Mouse (Mus musculus): ENCODE results near the gene Dnajc12.
A peak's percentile ranks its signal among the peaks of the same experiment; 100 is the strongest.
"Not testable (repeated sequence)": the region's sequence is repeated elsewhere in the genome, so short reads cannot be mapped to it uniquely, and the experiment has no call there.

Dnajc12 gene

DNA sequence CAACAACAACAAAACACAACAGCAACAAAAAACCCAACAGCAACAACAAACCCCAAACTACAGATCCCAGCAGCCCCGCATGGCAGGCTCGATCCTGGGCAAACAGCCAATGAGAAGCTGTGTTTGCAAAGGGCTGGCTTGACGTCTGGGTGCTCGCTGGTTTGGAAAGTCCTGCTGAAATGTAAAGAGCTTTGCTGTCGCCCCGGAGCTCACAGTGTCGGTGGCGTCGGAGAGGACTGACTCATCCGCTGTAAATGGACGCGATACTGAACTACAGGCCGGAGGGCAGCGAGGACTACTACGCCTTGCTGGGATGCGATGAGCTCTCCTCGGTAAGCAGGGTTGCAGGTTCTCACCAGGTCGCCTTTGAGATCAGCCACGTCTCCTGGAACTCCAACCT lies 4.2 kb downstream of the Dnajc12 start:
- DNase-seq (ENCODE audit: low read depth, low spot score) = peak; percentile 55

DNA sequence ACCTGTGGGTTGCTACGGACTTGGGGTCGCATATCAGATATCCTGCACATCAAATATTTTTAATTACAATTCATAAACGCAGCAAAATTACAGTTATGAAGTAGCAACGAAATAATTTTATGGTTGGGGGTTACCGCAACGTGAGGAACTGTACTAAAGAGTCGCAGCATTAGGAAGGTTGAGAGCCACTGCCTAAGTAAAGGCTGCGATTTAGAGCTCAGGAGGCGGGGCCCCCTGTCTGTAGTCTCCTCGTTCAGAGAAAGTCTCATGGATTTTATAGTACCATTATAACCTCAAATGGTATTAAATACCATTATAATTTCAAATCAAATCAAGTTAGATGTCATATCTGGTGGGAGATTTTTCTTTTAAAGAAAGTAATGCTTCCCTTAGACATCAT lies 4.7 kb downstream of the Dnajc12 start:
- no peak for DNase-seq (ENCODE audit: low read depth, low spot score)

DNA sequence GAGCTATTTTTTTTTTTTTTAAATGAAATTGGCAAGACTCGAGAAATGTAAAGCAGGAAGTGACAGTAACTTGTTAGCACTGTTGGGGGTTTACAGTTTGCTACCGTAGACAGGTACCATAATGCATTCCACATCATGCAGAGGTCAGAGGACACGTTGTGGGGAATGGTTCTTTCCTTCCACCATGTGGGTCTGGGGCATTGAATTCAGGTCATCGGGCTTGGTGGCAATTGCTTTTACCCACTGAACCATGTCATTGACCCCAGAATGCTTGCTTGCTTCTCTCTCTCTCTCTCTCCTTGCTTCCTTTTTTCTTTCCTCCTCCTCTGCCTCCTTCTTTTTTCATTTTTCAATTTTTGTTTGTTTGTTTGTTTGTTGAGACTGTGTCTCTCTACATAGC lies 6.7 kb downstream of the Dnajc12 start:
- no peak for DNase-seq (ENCODE audit: low read depth, low spot score)

DNA sequence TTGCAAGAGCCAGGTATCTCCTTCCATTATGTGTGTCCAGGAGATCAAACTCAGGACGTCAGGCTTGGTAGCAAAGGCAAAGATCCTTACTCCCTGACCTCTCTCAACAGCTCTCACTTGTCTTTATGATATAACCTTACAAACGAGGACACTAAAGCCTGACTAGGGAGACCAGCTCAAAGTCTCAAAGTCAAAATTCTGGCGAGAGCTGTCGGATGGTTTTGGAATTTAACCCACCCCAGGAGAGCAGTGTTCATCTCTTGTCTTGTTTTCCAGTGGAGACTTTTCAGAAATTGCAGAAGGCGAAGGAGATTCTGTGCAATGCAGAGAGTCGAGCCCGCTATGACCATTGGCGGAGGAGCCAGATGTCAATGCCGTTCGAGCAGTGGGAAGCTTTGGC lies 14.7 kb downstream of the Dnajc12 start:
- no peak for DNase-seq (ENCODE audit: low read depth, low spot score)

DNA sequence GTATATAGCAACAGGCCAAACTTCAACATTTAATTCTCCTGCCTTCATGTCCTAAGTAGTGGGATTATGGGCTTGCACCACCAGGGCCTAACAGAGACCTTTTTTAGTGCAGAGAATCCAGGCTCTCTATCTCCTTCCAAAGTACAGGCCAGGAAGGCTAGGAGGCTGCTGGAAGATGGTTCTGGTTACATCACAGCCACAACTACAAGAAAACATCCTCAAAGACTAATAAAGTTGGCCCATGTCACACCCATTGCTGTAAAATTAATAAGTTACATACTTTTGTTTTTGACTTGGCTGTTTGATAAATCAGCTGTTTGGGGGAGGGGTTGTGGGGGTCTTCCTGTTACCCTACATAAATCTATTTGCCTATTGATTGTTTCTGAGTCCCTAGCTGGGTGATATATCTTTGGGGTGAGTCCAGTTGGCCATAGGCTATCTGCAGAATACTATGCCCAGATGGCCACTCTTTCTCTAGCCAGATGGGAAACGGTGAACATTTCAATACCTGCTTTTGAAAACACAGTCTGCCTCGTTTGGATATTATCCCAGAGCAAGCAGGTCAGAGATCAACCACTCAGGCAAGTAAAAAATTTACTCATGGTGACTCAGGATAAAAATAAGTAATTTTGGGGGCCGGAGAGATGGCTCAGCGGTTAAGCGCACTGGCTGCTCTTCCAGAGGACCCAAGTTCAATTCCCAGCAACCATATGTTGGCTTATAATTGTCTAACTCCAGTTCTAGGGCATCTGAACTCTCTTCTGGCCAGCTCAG lies 20.7 kb downstream of the Dnajc12 start:
- no peak for DNase-seq (ENCODE audit: low read depth, low spot score)

DNA sequence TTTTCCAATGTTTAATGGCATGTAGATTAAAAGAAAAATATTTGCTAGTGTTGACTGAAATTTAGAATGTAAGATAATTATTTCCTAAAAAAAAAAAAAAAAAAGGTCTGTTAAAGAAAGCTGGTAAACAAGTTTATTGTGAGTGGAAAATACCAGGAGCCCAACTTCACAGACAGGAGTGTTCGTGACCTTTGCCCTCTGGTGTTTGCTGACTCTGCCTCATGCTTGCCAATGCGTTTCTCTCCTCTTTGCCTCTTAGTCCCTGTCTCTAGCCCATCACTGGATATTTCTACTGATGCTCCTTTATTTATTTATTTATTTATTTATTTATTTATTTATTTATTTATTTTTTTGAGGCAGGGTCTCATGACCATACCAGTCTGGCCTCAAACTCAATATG lies 21.4 kb downstream of the Dnajc12 start:
- no peak for DNase-seq (ENCODE audit: low read depth, low spot score)

DNA sequence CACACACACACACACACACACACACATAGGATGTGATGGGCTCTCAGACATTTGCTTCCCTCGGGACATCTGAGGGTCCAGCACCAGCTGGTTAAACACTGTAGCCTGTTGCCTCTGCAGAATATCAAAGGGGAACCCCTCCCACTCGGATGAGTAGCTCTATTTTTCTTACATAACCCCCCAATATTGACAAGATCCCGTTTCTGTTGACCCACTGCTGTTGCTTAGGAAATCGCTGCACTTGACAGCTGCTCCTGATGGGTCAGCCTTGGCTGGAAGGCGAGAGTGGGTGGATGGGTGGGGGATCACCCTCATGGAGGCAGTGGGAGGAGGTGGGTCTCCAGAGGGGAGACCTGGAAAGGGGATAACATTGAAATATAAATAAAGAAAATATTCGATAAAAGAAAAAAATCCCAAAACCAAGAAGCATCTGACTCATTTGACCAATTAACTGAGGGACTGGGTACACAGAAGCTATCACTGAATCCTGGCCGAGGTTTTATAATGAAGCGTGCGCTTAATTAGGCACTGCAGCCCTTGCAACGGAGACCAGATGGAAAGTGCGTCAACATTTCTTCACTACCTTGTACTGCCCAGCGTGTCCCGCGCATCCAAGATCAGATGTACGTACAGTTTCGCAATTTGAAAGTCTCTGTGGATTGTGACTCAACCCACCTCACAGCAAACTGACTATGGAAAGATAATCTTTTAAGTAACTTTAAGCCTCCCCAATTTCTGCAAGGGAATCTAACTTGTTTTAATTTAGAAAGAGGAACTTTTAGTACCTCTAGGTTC lies 28.1 kb downstream of the Dnajc12 start:
- no peak for DNase-seq (ENCODE audit: low read depth, low spot score)

DNA sequence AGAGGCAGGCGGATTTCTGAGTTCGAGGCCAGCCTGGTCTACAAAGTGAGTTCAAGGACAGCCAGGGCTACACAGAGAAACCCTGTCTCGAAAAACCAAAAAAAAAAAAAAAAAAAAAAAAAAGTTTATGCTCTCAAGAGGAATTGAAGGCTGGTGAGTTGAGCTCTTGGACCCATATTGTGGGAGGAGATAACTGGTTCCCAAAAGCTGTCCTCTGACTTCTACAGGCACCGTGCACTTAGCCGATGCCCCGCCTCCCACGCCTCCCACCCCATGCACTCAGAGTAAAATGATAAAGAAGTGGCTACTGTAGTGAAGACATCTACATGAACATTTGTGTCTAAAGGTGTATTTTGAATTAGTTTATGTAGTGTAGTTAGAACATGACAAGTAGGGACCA lies 29.4 kb downstream of the Dnajc12 start:
- DNase-seq (ENCODE audit: low read depth, low spot score) = not testable (repeated sequence)

DNA sequence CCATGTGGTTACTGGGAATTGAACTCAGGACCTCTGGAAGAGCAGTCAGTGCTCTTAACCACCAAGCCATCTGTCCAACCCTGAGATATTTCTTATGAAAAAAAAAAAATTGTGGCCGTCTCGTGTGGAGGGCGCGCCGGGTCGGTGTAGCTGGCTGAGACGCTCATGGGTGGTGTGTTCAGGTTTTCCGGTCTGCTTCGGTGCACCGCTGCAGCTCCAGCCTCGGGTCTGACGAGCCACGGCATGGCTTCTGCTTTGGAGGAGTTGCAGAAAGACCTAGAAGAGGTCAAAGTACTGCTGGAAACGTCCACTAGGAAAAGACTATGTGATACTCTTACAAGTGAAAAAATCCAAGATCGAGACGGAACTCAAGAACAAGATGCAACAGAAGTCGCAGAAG lies 30.5 kb downstream of the Dnajc12 start:
- no peak for DNase-seq (ENCODE audit: low read depth, low spot score)

DNA sequence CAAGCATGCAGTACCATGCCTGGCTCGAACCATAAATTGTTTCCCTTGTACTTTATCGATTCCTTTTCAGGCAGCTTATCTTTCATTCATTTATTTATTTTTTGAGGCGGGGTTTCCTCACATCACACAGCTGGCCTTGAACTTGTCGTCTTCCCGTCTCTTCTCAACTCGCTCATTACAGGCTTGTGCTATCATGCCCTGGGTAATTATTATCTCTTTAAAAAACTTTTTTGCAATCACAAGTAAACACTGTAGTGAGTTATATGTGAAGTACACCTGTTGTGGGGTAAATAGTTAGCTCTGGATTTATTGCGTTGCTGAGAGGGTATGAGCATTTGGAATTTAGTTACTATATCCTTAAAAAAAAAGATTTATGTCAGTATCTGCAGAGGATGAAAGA lies 33.0 kb downstream of the Dnajc12 start:
- no peak for DNase-seq (ENCODE audit: low read depth, low spot score)

DNA sequence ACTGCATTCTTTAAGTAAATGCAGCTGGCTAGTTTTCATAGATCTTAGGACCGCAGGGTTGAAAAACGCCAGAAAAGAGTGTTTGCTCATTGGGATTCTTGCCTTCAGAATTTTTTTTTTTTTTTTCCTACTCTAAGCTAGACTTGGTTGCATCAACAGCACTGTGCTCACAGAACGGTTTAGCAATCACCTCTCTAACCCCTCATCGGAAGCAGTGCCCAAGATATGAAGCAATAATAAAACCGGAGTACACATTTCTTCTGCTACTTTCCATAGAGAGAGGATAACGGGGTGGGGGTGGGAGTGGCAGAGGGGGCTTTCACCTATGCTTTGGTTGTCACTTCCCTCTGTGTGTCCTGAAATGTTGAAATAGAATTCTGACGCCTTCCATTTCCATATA lies 33.6 kb downstream of the Dnajc12 start:
- no peak for DNase-seq (ENCODE audit: low read depth, low spot score)

DNA sequence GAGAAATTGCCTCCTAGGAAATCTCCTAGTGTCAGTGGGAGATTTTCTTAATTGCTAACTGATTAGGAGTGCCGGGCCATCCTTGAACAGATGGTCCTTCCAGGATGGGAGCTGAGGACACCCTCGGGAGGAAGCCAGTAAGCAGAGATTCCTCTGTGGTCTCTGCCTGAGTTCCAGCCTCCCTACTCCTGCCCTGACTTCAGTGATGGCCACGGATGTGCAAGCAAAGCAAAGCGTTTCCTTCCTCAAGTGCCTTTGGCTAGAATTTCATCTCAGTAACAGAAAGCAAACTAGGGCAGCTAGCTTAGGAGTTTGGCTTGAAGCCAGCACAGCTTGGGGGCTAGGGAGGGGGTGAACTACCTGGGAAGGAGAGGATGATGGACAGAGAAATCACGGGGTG lies 34.8 kb downstream of the Dnajc12 start:
- no peak for DNase-seq (ENCODE audit: low read depth, low spot score)

DNA sequence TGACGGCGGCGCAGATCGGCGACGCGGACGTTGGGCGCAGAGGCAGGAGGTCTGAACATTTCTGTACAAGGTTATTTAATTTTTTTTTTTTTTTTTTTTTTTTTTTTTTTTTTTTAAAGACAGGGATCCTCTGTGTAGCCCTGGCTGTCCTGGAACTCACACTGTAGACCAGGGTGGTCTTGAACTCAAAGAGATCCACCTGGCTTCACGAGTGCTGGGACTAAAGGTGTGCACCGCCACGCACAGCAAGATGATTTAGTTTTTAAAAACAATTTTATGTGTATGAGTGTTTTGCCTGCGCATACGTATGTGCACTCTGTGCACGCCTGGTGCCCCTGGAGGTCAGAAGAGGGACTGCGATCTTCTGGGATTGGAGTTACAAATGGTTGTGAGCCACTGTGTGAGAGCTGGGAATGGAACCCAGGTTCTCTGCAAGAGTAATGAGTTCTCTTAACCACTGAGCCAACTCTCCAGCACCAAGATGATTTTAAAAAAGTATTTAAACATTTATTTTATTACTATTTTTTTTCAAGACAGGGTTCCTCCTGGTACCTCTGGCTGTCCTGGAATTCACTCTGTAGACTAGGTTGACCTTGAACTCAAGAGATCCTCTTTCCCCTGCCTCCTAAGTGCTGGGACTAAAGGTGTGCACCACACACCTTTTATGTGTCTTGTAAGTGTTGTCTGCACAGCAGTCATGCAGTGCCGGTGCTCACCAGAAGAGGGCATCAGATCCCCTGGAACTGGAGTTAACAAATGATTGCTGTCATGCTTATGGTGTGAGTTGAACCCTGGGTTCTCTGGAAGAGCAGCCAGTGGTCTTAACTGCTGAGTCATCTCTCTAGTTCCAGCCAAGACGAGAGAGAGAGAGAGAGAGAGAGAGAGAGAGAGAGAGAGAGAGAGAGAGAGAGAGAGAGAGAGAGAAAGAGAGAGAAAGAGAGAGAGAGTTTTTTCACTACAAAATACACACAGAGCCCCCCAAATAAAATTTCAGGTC lies 39.8 kb downstream of the Dnajc12 start, which contains the start of gene Gm7075:
TSS of gene Gm7075 (minus strand) at position 51 of the 997 bp plus-strand sequence.
- no peak for DNase-seq (ENCODE audit: low read depth, low spot score)

DNA sequence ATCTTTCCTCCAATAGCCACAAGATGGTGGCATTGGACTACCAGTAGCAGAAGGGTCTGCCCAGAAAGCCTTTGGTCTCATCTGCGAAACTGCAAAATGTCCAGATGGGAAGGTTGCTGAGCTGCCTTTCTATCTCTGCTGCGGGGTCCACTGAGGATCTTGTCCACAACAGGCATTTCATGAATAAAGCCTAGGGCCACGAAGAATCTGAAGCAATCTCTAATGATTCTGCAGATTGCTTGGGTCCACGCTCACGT lies 40.4 kb downstream of the Dnajc12 start:
- no peak for DNase-seq (ENCODE audit: low read depth, low spot score)

DNA sequence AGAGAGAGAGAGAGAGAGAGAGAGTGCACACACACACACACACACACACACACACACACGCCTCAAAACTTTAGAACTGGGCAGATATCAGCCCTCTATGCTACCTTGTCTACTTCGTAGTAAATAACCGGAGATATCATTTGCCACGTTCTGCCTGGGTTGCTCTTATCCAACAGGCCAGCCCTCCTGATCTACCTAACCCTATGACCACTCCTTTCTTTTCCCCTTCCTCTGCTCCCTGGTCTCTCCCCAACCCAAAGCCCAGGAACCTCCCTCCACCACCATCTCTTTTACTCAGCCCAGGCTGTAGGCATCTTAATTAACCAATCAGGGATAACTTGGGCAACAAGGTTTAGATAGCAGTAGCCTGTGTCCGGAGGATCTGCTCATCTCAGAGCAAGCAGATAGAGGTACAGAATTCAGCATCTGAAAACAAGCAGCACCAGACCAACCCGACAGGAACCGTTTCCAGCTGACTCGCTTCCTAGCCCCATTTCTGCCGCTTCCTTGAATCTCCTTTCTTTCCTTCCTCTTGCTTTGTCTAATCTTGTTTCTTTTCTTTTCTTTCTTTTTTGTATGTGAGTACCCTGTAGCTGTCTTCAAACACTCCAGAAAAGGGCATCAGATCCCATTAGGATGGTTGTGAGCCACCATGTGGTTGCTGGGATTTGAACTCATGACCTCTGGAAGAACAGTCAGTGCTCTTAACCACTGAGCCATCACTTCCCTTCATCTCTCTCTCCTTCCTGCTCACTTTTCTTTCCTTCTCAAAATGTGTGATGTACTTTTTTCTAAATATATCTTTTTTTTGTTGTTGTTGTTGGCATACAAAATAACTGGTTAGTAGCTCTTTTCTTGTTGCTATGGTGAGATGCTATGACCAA lies 41.6 kb downstream of the Dnajc12 start:
- DNase-seq (ENCODE audit: low read depth, low spot score) = no peak

DNA sequence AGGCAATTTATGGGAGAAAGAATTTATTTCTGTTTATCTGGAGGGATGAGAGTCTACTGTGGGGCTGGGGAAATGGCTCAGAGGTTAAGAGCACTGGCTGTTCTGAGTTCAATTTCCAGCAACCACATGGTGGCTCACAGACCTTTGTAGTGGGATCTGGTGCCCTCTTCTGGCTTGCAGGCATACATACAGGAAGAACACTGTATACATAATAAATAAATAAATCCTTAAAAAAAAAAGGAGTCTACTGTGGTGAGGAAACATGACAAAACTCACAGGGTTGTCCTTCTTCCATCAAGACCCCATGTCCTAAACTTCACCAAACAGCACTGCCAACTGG lies 42.2 kb downstream of the Dnajc12 start:
- no peak for DNase-seq (ENCODE audit: low read depth, low spot score)

DNA sequence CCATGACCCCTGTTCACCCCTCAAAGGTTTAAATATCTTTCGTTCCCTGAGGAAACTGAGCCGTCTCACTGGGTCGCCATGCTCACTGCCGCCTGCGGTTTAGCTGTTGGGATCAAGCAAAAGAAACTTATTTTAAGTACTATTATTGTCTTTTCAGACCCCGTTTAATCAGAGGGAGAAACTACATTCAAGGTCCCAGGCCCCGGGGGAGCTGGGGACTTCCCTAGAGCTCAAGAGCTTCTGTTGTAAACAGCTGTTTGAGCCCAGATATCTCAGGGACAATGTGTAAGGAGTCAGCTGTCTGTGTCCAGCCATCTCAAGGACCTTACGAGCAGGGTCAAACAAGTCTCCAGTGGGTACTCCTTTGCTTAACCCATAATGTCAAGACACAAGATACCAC lies 44.9 kb downstream of the Dnajc12 start:
- DNase-seq (ENCODE audit: low read depth, low spot score) = no peak

DNA sequence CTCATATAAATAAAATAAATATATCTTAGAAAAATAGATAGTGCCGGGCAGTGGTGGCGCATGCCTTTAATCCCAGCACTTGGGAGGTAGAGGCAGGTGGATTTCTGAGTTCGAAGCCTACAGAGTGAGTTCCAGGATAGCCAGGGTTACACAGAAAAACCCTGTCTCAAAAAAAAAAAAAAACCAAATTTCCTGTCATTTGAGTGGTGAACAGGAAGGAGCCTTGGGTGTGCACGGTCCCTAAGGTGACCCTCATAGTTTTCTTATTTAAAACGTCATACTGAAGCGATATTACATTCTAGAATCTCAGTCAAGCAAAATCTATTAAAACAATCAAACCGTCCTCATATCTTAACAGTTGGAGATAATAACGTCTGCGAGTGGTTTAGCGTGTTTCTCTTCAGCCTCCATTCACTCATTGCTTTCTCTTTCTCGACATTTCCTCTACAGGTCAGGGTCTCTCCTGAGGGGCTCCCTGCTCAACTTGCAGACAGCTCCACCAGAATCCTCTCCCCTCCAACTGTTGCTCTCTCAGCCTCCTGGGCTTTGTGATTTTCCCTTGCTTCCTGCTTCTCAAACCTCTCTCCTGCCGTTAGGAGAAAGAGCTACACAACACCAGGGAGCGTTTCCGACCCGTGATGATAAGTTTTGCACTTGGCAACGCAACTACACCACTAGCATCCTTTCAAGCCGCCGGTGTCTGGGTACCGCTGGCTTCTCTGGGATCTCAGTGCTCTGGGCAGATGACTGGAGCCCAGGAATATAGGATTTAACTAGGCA lies 46.2 kb downstream of the Dnajc12 start:
- no peak for DNase-seq (ENCODE audit: low read depth, low spot score)

DNA sequence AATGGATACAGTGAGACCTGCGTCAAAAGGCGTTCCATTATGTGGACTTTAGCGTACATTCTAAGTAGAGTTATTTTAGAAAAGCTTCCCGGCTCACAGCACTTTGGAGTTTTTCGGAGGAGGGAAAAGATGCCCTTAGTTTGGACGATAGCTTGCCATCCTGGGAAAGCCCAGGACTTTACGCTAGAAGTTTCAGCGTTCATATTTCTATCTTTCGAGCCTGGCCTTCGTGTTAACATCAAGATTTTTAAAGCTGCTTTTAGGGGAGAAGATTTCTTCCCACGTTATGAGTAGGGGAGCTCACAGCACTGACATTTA lies 46.7 kb downstream of the Dnajc12 start:
- no peak for DNase-seq (ENCODE audit: low read depth, low spot score)

DNA sequence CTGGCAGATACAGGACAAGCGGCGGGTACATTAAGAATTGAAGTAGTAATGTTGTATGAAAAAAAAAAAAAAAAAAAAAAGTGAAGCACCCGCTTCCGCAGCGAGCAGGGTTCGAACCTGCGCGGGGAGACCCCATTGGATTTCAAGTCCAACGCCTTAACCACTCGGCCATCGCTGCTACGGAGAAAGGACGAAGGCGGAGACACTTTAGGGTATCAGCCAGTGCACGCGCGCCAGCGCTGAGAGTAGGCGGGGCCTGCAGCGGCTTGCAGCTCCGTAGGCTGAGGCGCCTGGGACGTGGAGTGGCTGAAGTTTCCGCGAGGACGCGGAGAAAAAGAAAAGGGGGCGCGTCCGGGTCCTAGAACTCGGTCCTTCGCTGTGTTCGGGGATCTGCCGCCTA lies 47.1 kb downstream of the Dnajc12 start:
- peak; percentile 98 for DNase-seq (ENCODE audit: low read depth, low spot score)
